Mouse (Mus musculus): Measurements from ENCODE around the gene Ankrd60. TPM values are rescaled to one million over a fixed set of nuclear protein-coding genes. Genes with fewer than 3 reads are reported as not detected.

Ankrd60 gene
- not detected in 2 replicates for polyA plus RNA-seq (2015; fragmentation: Nextera tagmentation; extraction: Ambion mirVana)

GRCm38 (mm10) chr2:173577669-173578557 is at the start of gene Ankrd60:
Ankrd60 (minus strand) TSS chr2:173578365.
- no peak for ATAC-seq (ENCODE audit: low read depth)
- Histone ChIP-seq H3K4me3 (ENCODE audit: low read depth, low read length) (peak within 1 kb of the TSS; percentile 26), H3K9ac (ENCODE audit: low read depth, low read length) (no peak within 1 kb of the TSS), H3K27me3 (ENCODE audit: control insufficient read depth, insufficient read depth, low read depth, low read length) (peaks cover 47% of the 10 kb centered on the region), H3K4me2 (ENCODE audit: low read depth, low read length) (peak within 1 kb of the TSS; percentile 51), H3K27ac (ENCODE audit: low read length) (no peak within 1 kb of the TSS), H3K9me3 (replicated peaks; ENCODE audit: control insufficient read depth, low read length) (no peaks in the 10 kb centered on the region), H3K36me3 (ENCODE audit: control insufficient read depth, insufficient read depth) (no peaks in the 10 kb centered on the region), H3K4me1 (ENCODE audit: control insufficient read depth, low read depth, low read length) (peaks cover 10% of the 10 kb centered on the region)
- WGBS (ENCODE audit: insufficient replicate concordance) = 13% methylated on average over 35 of the region's 58 CpGs

- Histone ChIP-seq H3K9me3 (replicated peaks; ENCODE audit: control insufficient read depth, low read length) (no peaks in the 10 kb centered on the region), H3K4me3 (ENCODE audit: low read depth, low read length) (no peak overlapping the region), H3K36me3 (ENCODE audit: control insufficient read depth, insufficient read depth) (no peaks in the 10 kb centered on the region), H3K4me2 (ENCODE audit: low read depth, low read length) (no peak overlapping the region), H3K9ac (ENCODE audit: low read depth, low read length) (no peak overlapping the region), H3K27me3 (ENCODE audit: control insufficient read depth, insufficient read depth, low read depth, low read length) (no peaks in the 10 kb centered on the region), H3K4me1 (ENCODE audit: control insufficient read depth, low read depth, low read length) (no peaks in the 10 kb centered on the region), H3K27ac (ENCODE audit: low read length) (no peak overlapping the region)
- no peak for ATAC-seq (ENCODE audit: low read depth)
- 77% methylated on average over 3 of the region's 3 CpGs for WGBS (ENCODE audit: insufficient replicate concordance)
These were observed 47.6 kb upstream of the Ankrd60 start for GRCm38 (mm10) chr2:173625786-173626185.

GRCm38 (mm10) chr2:173624667-173625066 is 46.5 kb upstream of the Ankrd60 start:
- H3K9ac ChIP-seq (ENCODE audit: low read depth, low read length) = no peak overlapping the region
- no peaks in the 10 kb centered on the region for H3K27me3 ChIP-seq (ENCODE audit: control insufficient read depth, insufficient read depth, low read depth, low read length)
- ATAC-seq (ENCODE audit: low read depth) = no peak
- no peak overlapping the region for H3K4me3 ChIP-seq (ENCODE audit: low read depth, low read length)
- no peak overlapping the region for H3K27ac ChIP-seq (ENCODE audit: low read length)
- H3K9me3 ChIP-seq (replicated peaks; ENCODE audit: control insufficient read depth, low read length) = no peaks in the 10 kb centered on the region
- H3K4me1 ChIP-seq (ENCODE audit: control insufficient read depth, low read depth, low read length) = no peaks in the 10 kb centered on the region
- WGBS (ENCODE audit: insufficient replicate concordance) = 42% methylated on average over 7 of the region's 7 CpGs
- H3K4me2 ChIP-seq (ENCODE audit: low read depth, low read length) = no peak overlapping the region
- H3K36me3 ChIP-seq (ENCODE audit: control insufficient read depth, insufficient read depth) = no peaks in the 10 kb centered on the region

GRCm38 (mm10) chr2:173622173-173622601 is 44.0 kb upstream of the Ankrd60 start:
- Histone ChIP-seq H3K4me2 (ENCODE audit: low read depth, low read length) (no peak overlapping the region), H3K27me3 (ENCODE audit: control insufficient read depth, insufficient read depth, low read depth, low read length) (no peaks in the 10 kb centered on the region), H3K27ac (ENCODE audit: low read length) (no peak overlapping the region), H3K9me3 (replicated peaks; ENCODE audit: control insufficient read depth, low read length) (no peaks in the 10 kb centered on the region), H3K4me1 (ENCODE audit: control insufficient read depth, low read depth, low read length) (no peaks in the 10 kb centered on the region), H3K4me3 (ENCODE audit: low read depth, low read length) (no peak overlapping the region), H3K9ac (ENCODE audit: low read depth, low read length) (no peak overlapping the region), H3K36me3 (ENCODE audit: control insufficient read depth, insufficient read depth) (no peaks in the 10 kb centered on the region)
- ATAC-seq (ENCODE audit: low read depth) = no peak
- WGBS (ENCODE audit: insufficient replicate concordance) = 57% methylated on average over 7 of the region's 7 CpGs

GRCm38 (mm10) chr2:173620645-173621044 is 42.5 kb upstream of the Ankrd60 start:
- Histone ChIP-seq H3K4me1 (ENCODE audit: control insufficient read depth, low read depth, low read length) (no peaks in the 10 kb centered on the region), H3K4me2 (ENCODE audit: low read depth, low read length) (no peak overlapping the region), H3K27me3 (ENCODE audit: control insufficient read depth, insufficient read depth, low read depth, low read length) (no peaks in the 10 kb centered on the region), H3K36me3 (ENCODE audit: control insufficient read depth, insufficient read depth) (no peaks in the 10 kb centered on the region), H3K27ac (ENCODE audit: low read length) (no peak overlapping the region), H3K4me3 (ENCODE audit: low read depth, low read length) (no peak overlapping the region), H3K9ac (ENCODE audit: low read depth, low read length) (no peak overlapping the region), H3K9me3 (replicated peaks; ENCODE audit: control insufficient read depth, low read length) (no peaks in the 10 kb centered on the region)
- 77% methylated on average over 4 of the region's 4 CpGs for WGBS (ENCODE audit: insufficient replicate concordance)
- no peak for ATAC-seq (ENCODE audit: low read depth)

GRCm38 (mm10) chr2:173619132-173619531 is 41.0 kb upstream of the Ankrd60 start:
- Histone ChIP-seq H3K9me3 (replicated peaks; ENCODE audit: control insufficient read depth, low read length) (no peaks in the 10 kb centered on the region), H3K4me2 (ENCODE audit: low read depth, low read length) (no peak overlapping the region), H3K4me1 (ENCODE audit: control insufficient read depth, low read depth, low read length) (no peaks in the 10 kb centered on the region), H3K27ac (ENCODE audit: low read length) (no peak overlapping the region), H3K4me3 (ENCODE audit: low read depth, low read length) (no peak overlapping the region), H3K36me3 (ENCODE audit: control insufficient read depth, insufficient read depth) (no peaks in the 10 kb centered on the region), H3K9ac (ENCODE audit: low read depth, low read length) (no peak overlapping the region), H3K27me3 (ENCODE audit: control insufficient read depth, insufficient read depth, low read depth, low read length) (no peaks in the 10 kb centered on the region)
- ATAC-seq (ENCODE audit: low read depth) = no peak
- 76% methylated on average over 5 of the region's 5 CpGs for WGBS (ENCODE audit: insufficient replicate concordance)

GRCm38 (mm10) chr2:173616156-173616555 is 38.0 kb upstream of the Ankrd60 start:
- H3K4me3 ChIP-seq (ENCODE audit: low read depth, low read length) = no peak overlapping the region
- H3K9me3 ChIP-seq (replicated peaks; ENCODE audit: control insufficient read depth, low read length) = no peaks in the 10 kb centered on the region
- ATAC-seq (ENCODE audit: low read depth) = no peak
- H3K9ac ChIP-seq (ENCODE audit: low read depth, low read length) = no peak overlapping the region
- no peak overlapping the region for H3K4me2 ChIP-seq (ENCODE audit: low read depth, low read length)
- no peaks in the 10 kb centered on the region for H3K4me1 ChIP-seq (ENCODE audit: control insufficient read depth, low read depth, low read length)
- no peaks in the 10 kb centered on the region for H3K36me3 ChIP-seq (ENCODE audit: control insufficient read depth, insufficient read depth)
- H3K27me3 ChIP-seq (ENCODE audit: control insufficient read depth, insufficient read depth, low read depth, low read length) = no peaks in the 10 kb centered on the region
- WGBS (ENCODE audit: insufficient replicate concordance) = 73% methylated on average over 7 of the region's 7 CpGs
- no peak overlapping the region for H3K27ac ChIP-seq (ENCODE audit: low read length)

- no peaks in the 10 kb centered on the region for H3K4me1 ChIP-seq (ENCODE audit: control insufficient read depth, low read depth, low read length)
- no peak overlapping the region for H3K27ac ChIP-seq (ENCODE audit: low read length)
- H3K9ac ChIP-seq (ENCODE audit: low read depth, low read length) = no peak overlapping the region
- H3K9me3 ChIP-seq (replicated peaks; ENCODE audit: control insufficient read depth, low read length) = no peaks in the 10 kb centered on the region
- WGBS (ENCODE audit: insufficient replicate concordance) = 78% methylated on average over 11 of the region's 11 CpGs
- H3K4me2 ChIP-seq (ENCODE audit: low read depth, low read length) = no peak overlapping the region
- H3K4me3 ChIP-seq (ENCODE audit: low read depth, low read length) = no peak overlapping the region
- no peaks in the 10 kb centered on the region for H3K36me3 ChIP-seq (ENCODE audit: control insufficient read depth, insufficient read depth)
- H3K27me3 ChIP-seq (ENCODE audit: control insufficient read depth, insufficient read depth, low read depth, low read length) = no peaks in the 10 kb centered on the region
- no peak for ATAC-seq (ENCODE audit: low read depth)
These were observed 37.4 kb upstream of the Ankrd60 start for GRCm38 (mm10) chr2:173615378-173616081.

Data from liver, embryonic 16.5 days (tissue).